Mouse (Mus musculus) limb, embryonic 10.5 days (tissue): ENCODE results near the gene Krtap24-1. TPM values are rescaled to one million over a fixed set of nuclear protein-coding genes. Genes with fewer than 3 reads are reported as not detected.
A peak's percentile ranks its signal among the peaks of the same experiment; 100 is the strongest.

Experiments used
- DNase-seq: peaks from one replicate; pipeline ENCODE4 v3.0.0-alpha.2; 2017; ENCODE audit warnings: low spot score
- H3K27ac ChIP-seq: fragments of 300-500 bp; sonication (generic); 2 replicates; pipeline ENCODE4 v1.5.1; 2016; ENCODE audit warnings: mild to moderate bottlenecking
- H3K27me3 ChIP-seq: fragments of 300-500 bp; sonication (generic); 2 replicates; pipeline ENCODE4 v1.6.1; 2016; ENCODE audit warnings: low read depth, mild to moderate bottlenecking; ENCODE audit not compliant: poor library complexity, severe bottlenecking
- H3K36me3 ChIP-seq: fragments of 300-500 bp; sonication (generic); 2 replicates; pipeline ENCODE4 v1.6.1; 2016; ENCODE audit warnings: mild to moderate bottlenecking, moderate library complexity
- H3K4me1 ChIP-seq: fragments of 300-500 bp; sonication (generic); 2 replicates; pipeline ENCODE4 v1.6.1; 2016
- H3K4me3 ChIP-seq: fragments of 300-500 bp; sonication (generic); 2 replicates; pipeline ENCODE4 v1.5.1; 2016; ENCODE audit warnings: mild to moderate bottlenecking, moderate library complexity
- H3K9me3 ChIP-seq: fragments of 300-500 bp; sonication (generic); replicated peaks from 2 replicates; pipeline ENCODE4 v1.6.1; 2016; ENCODE audit warnings: mild to moderate bottlenecking
- whole genome bisulfite sequencing: fragments of 180-500 bp; shearing (Covaris S2); methylation state at CpG from one replicate; pipeline ENCODE4 v1.1.7; 2016; 5-methylcytosine and 5-hydroxymethylcytosine counted together
- polyA plus RNA-seq: library from polyadenylated mRNA; unstranded; fragments of >200 nt; fragmentation: Nextera tagmentation; extraction: Ambion mirVana; gene quantifications from 2 replicates; pipeline ENCODE4 v1.2.1, GENCODE M21; 2016

The Krtap24-1 gene
- not detected in 2 replicates for polyA plus RNA-seq

- no peaks in the 10 kb centered on the region for H3K36me3 ChIP-seq
- 94% methylated on average over 8 of the region's 8 CpGs for WGBS
These were observed at the start of gene Krtap24-1 for GRCm38 (mm10) chr16:88611922-88612321. Krtap24-1 (minus strand) TSS chr16:88612279.

GRCm38 (mm10) chr16:88657426-88657825, 45.3 kb upstream of the Krtap24-1 start:
- H3K9me3 ChIP-seq = no peaks in the 10 kb centered on the region
- WGBS = 64% methylated on average over 1 of the region's 1 CpGs
- DNase-seq = no peak
- H3K36me3 ChIP-seq = no peaks in the 10 kb centered on the region
- H3K27me3 ChIP-seq = no peaks in the 10 kb centered on the region
- H3K4me1 ChIP-seq = no peaks in the 10 kb centered on the region
- H3K4me3 ChIP-seq = no peak overlapping the region
- H3K27ac ChIP-seq = no peak overlapping the region

More at GRCm38 (mm10) chr16:88611922-88612321, at the start of gene Krtap24-1:
- peaks cover 3% of the 10 kb centered on the region; the same call in 1 of the 2 replicates for H3K4me1 ChIP-seq
- H3K4me3 ChIP-seq = no peak within 1 kb of the TSS
- no peaks in the 10 kb centered on the region for H3K27me3 ChIP-seq
- no peak within 1 kb of the TSS for H3K27ac ChIP-seq
- DNase-seq = no peak
- H3K9me3 ChIP-seq = no peaks in the 10 kb centered on the region

- DNase-seq = no peak
- 82% methylated on average over 2 of the region's 2 CpGs for WGBS
- H3K4me1 ChIP-seq = no peaks in the 10 kb centered on the region
- H3K27me3 ChIP-seq = no peaks in the 10 kb centered on the region
- no peaks in the 10 kb centered on the region for H3K9me3 ChIP-seq
- no peak overlapping the region for H3K27ac ChIP-seq
- no peak overlapping the region for H3K4me3 ChIP-seq
- H3K36me3 ChIP-seq = no peaks in the 10 kb centered on the region
These were observed 39.9 kb upstream of the Krtap24-1 start for GRCm38 (mm10) chr16:88651952-88652351.

- WGBS = 88% methylated on average over 1 of the region's 1 CpGs
These were observed 39.0 kb upstream of the Krtap24-1 start for GRCm38 (mm10) chr16:88651082-88651481.

GRCm38 (mm10) chr16:88647358-88647846, 35.3 kb upstream of the Krtap24-1 start, which contains the start of gene Krtap26-1:
Krtap26-1 (minus strand) TSS chr16:88647796.
- H3K27me3 ChIP-seq = no peaks in the 10 kb centered on the region
- no peak within 1 kb of the TSS for H3K27ac ChIP-seq
- no peaks in the 10 kb centered on the region for H3K9me3 ChIP-seq
- H3K36me3 ChIP-seq = no peaks in the 10 kb centered on the region
- no peaks in the 10 kb centered on the region for H3K4me1 ChIP-seq
- no peak for DNase-seq
- no peak within 1 kb of the TSS for H3K4me3 ChIP-seq
- WGBS = 86% methylated on average over 10 of the region's 10 CpGs

More at GRCm38 (mm10) chr16:88651082-88651481, 39.0 kb upstream of the Krtap24-1 start:
- H3K4me3 ChIP-seq = no peak overlapping the region
- H3K27me3 ChIP-seq = no peaks in the 10 kb centered on the region
- DNase-seq = no peak
- no peaks in the 10 kb centered on the region for H3K36me3 ChIP-seq
- H3K9me3 ChIP-seq = no peaks in the 10 kb centered on the region
- no peaks in the 10 kb centered on the region for H3K4me1 ChIP-seq
- no peak overlapping the region for H3K27ac ChIP-seq

GRCm38 (mm10) chr16:88646366-88647111, 34.5 kb upstream of the Krtap24-1 start:
- Histone ChIP-seq H3K27ac (no peak overlapping the region), H3K9me3 (no peaks in the 10 kb centered on the region), H3K36me3 (no peaks in the 10 kb centered on the region), H3K27me3 (no peaks in the 10 kb centered on the region), H3K4me3 (no peak overlapping the region), H3K4me1 (no peaks in the 10 kb centered on the region)
- WGBS = 86% methylated on average over 8 of the region's 8 CpGs
- DNase-seq = no peak

- H3K27me3 ChIP-seq = no peaks in the 10 kb centered on the region
- DNase-seq = no peak
- no peak overlapping the region for H3K27ac ChIP-seq
- peaks cover 3% of the 10 kb centered on the region; the same call in 1 of the 2 replicates for H3K4me1 ChIP-seq
- no peak overlapping the region for H3K4me3 ChIP-seq
- H3K9me3 ChIP-seq = no peaks in the 10 kb centered on the region
- no peaks in the 10 kb centered on the region for H3K36me3 ChIP-seq
- 95% methylated on average over 3 of the region's 3 CpGs for WGBS
These were observed 28.0 kb upstream of the Krtap24-1 start for GRCm38 (mm10) chr16:88640053-88640452.

GRCm38 (mm10) chr16:88635142-88635541, 23.1 kb upstream of the Krtap24-1 start:
- no peak for DNase-seq
- Histone ChIP-seq H3K4me3 (no peak overlapping the region), H3K27ac (no peak overlapping the region), H3K36me3 (no peaks in the 10 kb centered on the region), H3K9me3 (no peaks in the 10 kb centered on the region), H3K4me1 (peaks cover 5% of the 10 kb centered on the region; the same call in 1 of the 2 replicates), H3K27me3 (no peaks in the 10 kb centered on the region)
- 30% methylated on average over 4 of the region's 4 CpGs for WGBS

- H3K4me3 ChIP-seq = no peak overlapping the region
- 74% methylated on average over 4 of the region's 4 CpGs for WGBS
These were observed 19.4 kb upstream of the Krtap24-1 start for GRCm38 (mm10) chr16:88631474-88631873.

GRCm38 (mm10) chr16:88627566-88627965, 15.5 kb upstream of the Krtap24-1 start, which contains the start of gene 2310079G19Rik:
2310079G19Rik (minus strand) TSS chr16:88627666.
- Histone ChIP-seq H3K4me1 (no peaks in the 10 kb centered on the region), H3K27ac (no peak within 1 kb of the TSS), H3K36me3 (no peaks in the 10 kb centered on the region), H3K9me3 (no peaks in the 10 kb centered on the region), H3K27me3 (no peaks in the 10 kb centered on the region), H3K4me3 (no peak within 1 kb of the TSS)
- no peak for DNase-seq
- 96% methylated on average over 4 of the region's 4 CpGs for WGBS

More at GRCm38 (mm10) chr16:88631474-88631873, 19.4 kb upstream of the Krtap24-1 start:
- no peaks in the 10 kb centered on the region for H3K27me3 ChIP-seq
- DNase-seq = no peak
- no peak overlapping the region for H3K27ac ChIP-seq
- no peaks in the 10 kb centered on the region for H3K9me3 ChIP-seq
- H3K4me1 ChIP-seq = peaks cover 5% of the 10 kb centered on the region; the same call in 1 of the 2 replicates
- no peaks in the 10 kb centered on the region for H3K36me3 ChIP-seq

GRCm38 (mm10) chr16:88612712-88613111, 633 bp upstream of the Krtap24-1 start:
- Histone ChIP-seq H3K27me3 (no peaks in the 10 kb centered on the region), H3K9me3 (no peaks in the 10 kb centered on the region), H3K4me3 (no peak overlapping the region), H3K4me1 (peaks cover 3% of the 10 kb centered on the region; the same call in 1 of the 2 replicates), H3K36me3 (no peaks in the 10 kb centered on the region), H3K27ac (no peak overlapping the region)
- DNase-seq = no peak
- 86% methylated on average over 4 of the region's 4 CpGs for WGBS

GRCm38 (mm10) chr16:88604570-88604969, 7.5 kb downstream of the Krtap24-1 start:
- peaks cover 34% of the 10 kb centered on the region for H3K4me1 ChIP-seq
- WGBS = 90% methylated on average over 6 of the region's 6 CpGs
- no peak overlapping the region for H3K27ac ChIP-seq
- H3K27me3 ChIP-seq = no peaks in the 10 kb centered on the region
- no peak for DNase-seq
- H3K9me3 ChIP-seq = no peaks in the 10 kb centered on the region
- H3K36me3 ChIP-seq = no peaks in the 10 kb centered on the region
- no peak overlapping the region for H3K4me3 ChIP-seq

GRCm38 (mm10) chr16:88602464-88602863, 9.6 kb downstream of the Krtap24-1 start:
- H3K27me3 ChIP-seq = no peaks in the 10 kb centered on the region
- H3K27ac ChIP-seq = peak overlapping the region; percentile 66
- no peak overlapping the region for H3K4me3 ChIP-seq
- H3K9me3 ChIP-seq = no peaks in the 10 kb centered on the region
- peaks cover 40% of the 10 kb centered on the region for H3K4me1 ChIP-seq
- 41% methylated on average over 1 of the region's 1 CpGs for WGBS
- no peak for DNase-seq
- H3K36me3 ChIP-seq = no peaks in the 10 kb centered on the region
